Mouse (Mus musculus) megakaryocyte, adult 5-6 weeks (primary cell): ENCODE measurements around the gene Ewsr1. TPM values are rescaled to one million over a fixed set of nuclear protein-coding genes. Genes with fewer than 3 reads are reported as not detected.

Experiments used
- ATAC-seq: 2 replicates; pipeline ENCODE4 v1.8.0; 2016; ENCODE audit warnings: mild to moderate bottlenecking, inconsistent platforms; ENCODE audit not compliant: poor library complexity, severe bottlenecking
- total RNA-seq, 2 experiments: library from RNA; stranded (forward) in 1 of 2; stranded (reverse) in 1 of 2; fragments of 153-499, 151-499 nt in 1 of 2; fragments of 221-1000, 200-1000 nt in 1 of 2; gene quantifications; 2 replicates each; pipeline versions ENCODE4 v1.2.3 to v1.2.4; 2015 to 2017

Gene Ewsr1
- total RNA-seq (2015) (129 and 153 TPM in 2 replicates), total RNA-seq (2017) (326 and 348 TPM in 2 replicates)

- ATAC-seq, result peak; percentile 86
These were observed at the start of gene Ewsr1, which contains the start of gene Rhbdd3 for GRCm38 (mm10) chr11:5098736-5099542. TSS of gene Ewsr1 (minus strand) at chr11:5099266. TSS of gene Rhbdd3 (plus strand) at chr11:5098926.

GRCm38 (mm10) chr11:5145600-5145999, 46.5 kb upstream of the Ewsr1 start:
- no peak for ATAC-seq

- no peak for ATAC-seq
These were observed 42.9 kb upstream of the Ewsr1 start for GRCm38 (mm10) chr11:5141965-5142364.

GRCm38 (mm10) chr11:5141252-5141651, 42.2 kb upstream of the Ewsr1 start:
- no peak for ATAC-seq

GRCm38 (mm10) chr11:5140619-5141018, 41.6 kb upstream of the Ewsr1 start:
- ATAC-seq, result no peak

- no peak for ATAC-seq
These were observed 40.3 kb upstream of the Ewsr1 start for GRCm38 (mm10) chr11:5139372-5139771.

- no peak for ATAC-seq
These were observed 39.6 kb upstream of the Ewsr1 start for GRCm38 (mm10) chr11:5138642-5139041.

- no peak for ATAC-seq
These were observed 36.8 kb upstream of the Ewsr1 start for GRCm38 (mm10) chr11:5135914-5136313.

- ATAC-seq, result no peak
These were observed 33.7 kb upstream of the Ewsr1 start for GRCm38 (mm10) chr11:5132751-5133150.

- no peak for ATAC-seq
These were observed 31.1 kb upstream of the Ewsr1 start for GRCm38 (mm10) chr11:5130111-5130665.

- no peak for ATAC-seq
These were observed 30.0 kb upstream of the Ewsr1 start for GRCm38 (mm10) chr11:5129035-5129480.

- no peak for ATAC-seq
These were observed 26.6 kb upstream of the Ewsr1 start for GRCm38 (mm10) chr11:5125713-5126112.

- peak; percentile 99 for ATAC-seq
These were observed 16.0 kb upstream of the Ewsr1 start for GRCm38 (mm10) chr11:5114931-5115581.

- no peak for ATAC-seq
These were observed 14.6 kb upstream of the Ewsr1 start for GRCm38 (mm10) chr11:5113645-5114044.

GRCm38 (mm10) chr11:5109441-5109840, 10.4 kb upstream of the Ewsr1 start:
- ATAC-seq, result no peak

- ATAC-seq, result no peak
These were observed 5.0 kb upstream of the Ewsr1 start for GRCm38 (mm10) chr11:5103986-5104509.

- no peak for ATAC-seq
These were observed 3.3 kb upstream of the Ewsr1 start for GRCm38 (mm10) chr11:5102384-5102783.

GRCm38 (mm10) chr11:5101641-5102040, 2.6 kb upstream of the Ewsr1 start:
- no peak for ATAC-seq

GRCm38 (mm10) chr11:5100801-5101200, 1.7 kb upstream of the Ewsr1 start:
- no peak for ATAC-seq

- no peak for ATAC-seq
These were observed 1.2 kb upstream of the Ewsr1 start for GRCm38 (mm10) chr11:5100283-5100682.

- ATAC-seq, result peak; percentile 61
These were observed 614 bp upstream of the Ewsr1 start for GRCm38 (mm10) chr11:5099576-5100183.
